Mouse (Mus musculus) hindbrain, embryonic 14.5 days (tissue): ENCODE measurements around the gene Trpm5. TPM values are rescaled to one million over a fixed set of nuclear protein-coding genes. Genes with fewer than 3 reads are reported as not detected.

Experiments used
- ATAC-seq: fragments of 200-750 bp; cut with Nextera tagmentation; 2 replicates; pipeline ENCODE4 v1.8.0; 2017; ENCODE audit warnings: moderate number of reproducible peaks, mild to moderate bottlenecking, moderate TSS enrichment, moderate library complexity; ENCODE audit not compliant: low FRiP score
- DNase-seq: peaks from one replicate; pipeline ENCODE4 v3.0.0-alpha.2; 2015; ENCODE audit warnings: low spot score
- H3K27ac ChIP-seq: fragments of 300-500 bp; sonication (generic); 2 replicates; pipeline ENCODE4 v1.5.1; 2014; ENCODE audit warnings: mild to moderate bottlenecking, moderate library complexity
- H3K27me3 ChIP-seq: fragments of 300-500 bp; sonication (generic); 2 replicates; pipeline ENCODE4 v1.6.1; 2014; ENCODE audit warnings: mild to moderate bottlenecking, low read length, mixed read lengths; ENCODE audit not compliant: control insufficient read depth, insufficient read depth
- H3K36me3 ChIP-seq: fragments of 300-500 bp; sonication (generic); replicated peaks from 2 replicates; pipeline ENCODE4 v1.6.1; 2014; ENCODE audit not compliant: control insufficient read depth, insufficient read depth
- H3K4me1 ChIP-seq: fragments of 300-500 bp; sonication (generic); replicated peaks from 2 replicates; pipeline ENCODE4 v1.6.1; 2014; ENCODE audit warnings: antibody characterized with exemption, low read length, mixed read lengths; ENCODE audit not compliant: control insufficient read depth, insufficient read depth
- H3K4me2 ChIP-seq: fragments of 300-500 bp; sonication (generic); replicated peaks from 2 replicates; pipeline ENCODE4 v1.6.1; 2014; ENCODE audit warnings: mild to moderate bottlenecking, moderate library complexity
- H3K4me3 ChIP-seq: fragments of 300-500 bp; sonication (generic); replicated peaks from 2 replicates; pipeline ENCODE4 v1.5.1; 2014; ENCODE audit warnings: mild to moderate bottlenecking, low read length
- H3K9ac ChIP-seq: fragments of 300-500 bp; sonication (generic); 2 replicates; pipeline ENCODE4 v1.6.1; 2014
- H3K9me3 ChIP-seq: fragments of 300-500 bp; sonication (generic); 2 replicates; pipeline ENCODE4 v1.6.1; 2016; ENCODE audit warnings: low read length; ENCODE audit not compliant: control insufficient read depth
- WGBS: fragments of 180-500 bp; shearing (Covaris S2); extraction: QIAGEN DNeasy Blood & Tissue Kit; methylation state at CpG from one replicate; pipeline ENCODE4 v1.1.7; 2014; 5-methylcytosine and 5-hydroxymethylcytosine counted together
- polyA plus RNA-seq: library from polyadenylated mRNA; unstranded; fragments of >200 nt; fragmentation: Nextera tagmentation; extraction: Ambion mirVana; gene quantifications from 2 replicates; pipeline ENCODE4 v1.2.1, GENCODE M21; 2014

Gene Trpm5
- polyA plus RNA-seq, 1 experiment from 2014 or later, result 2.3 TPM

DNA sequence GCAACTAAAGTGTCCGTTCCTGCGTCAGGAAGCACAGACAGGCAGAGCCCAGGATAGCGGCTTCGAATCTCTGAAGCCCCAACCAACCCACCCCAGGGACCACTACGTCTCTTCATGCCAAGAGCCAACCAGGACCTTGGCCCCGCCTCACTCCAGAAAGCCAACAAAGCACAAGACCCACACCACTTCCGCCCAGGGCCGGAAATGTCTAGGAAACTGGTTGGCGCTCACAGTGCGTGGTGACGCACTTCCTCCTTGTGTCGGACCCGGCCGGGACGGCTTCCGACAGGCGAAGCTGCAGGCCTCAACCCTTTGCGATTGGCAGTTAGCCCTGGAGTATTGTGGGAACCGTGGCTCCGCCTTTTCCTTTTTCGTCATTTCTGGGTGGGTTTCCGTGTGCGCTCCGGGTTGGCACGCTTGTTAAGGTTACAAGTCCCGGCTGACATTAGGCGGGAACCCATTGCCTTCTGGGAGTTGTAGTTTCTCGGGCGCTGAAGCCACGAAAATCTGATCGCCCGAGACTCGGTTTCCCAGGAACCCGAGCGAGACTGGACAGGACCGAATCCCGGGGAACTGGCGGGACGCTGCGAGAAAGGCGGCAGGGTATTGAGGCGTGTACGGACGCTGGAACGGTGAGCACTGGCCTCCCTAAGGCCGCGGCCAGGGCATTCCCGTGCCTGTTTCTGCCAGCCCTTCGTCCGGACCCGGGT, 25.4 kb downstream of the Trpm5 start, which contains the start of gene Tssc4:
Gene Tssc4, plus strand, starts transcription at position 368 of the 710 bp plus-strand sequence.
- DNase-seq, result peak; percentile 100

GRCm38 (mm10) chr7:143068316-143068881, 26.0 kb downstream of the Trpm5 start:
- WGBS, result 40% methylated on average over 13 of the region's 13 CpGs
- H3K4me3 ChIP-seq, result peak overlapping the region; percentile 29
- DNase-seq (peak; percentile 42), ATAC-seq (peak; percentile 1)
- H3K9ac ChIP-seq, result peak overlapping the region; percentile 54
- peak overlapping the region; percentile 95 for H3K27ac ChIP-seq
- H3K4me2 ChIP-seq, result peak overlapping the region; percentile 59
- H3K36me3 ChIP-seq, result peaks cover 50% of the 10 kb centered on the region
- peaks cover 22% of the 10 kb centered on the region for H3K4me1 ChIP-seq
- no peaks in the 10 kb centered on the region for H3K9me3 ChIP-seq
- no peaks in the 10 kb centered on the region for H3K27me3 ChIP-seq

More for the DNA sequence above, 25.4 kb downstream of the Trpm5 start, which contains the start of gene Tssc4:
- Histone ChIP-seq H3K9ac (peak within 1 kb of the TSS; percentile 93), H3K4me2 (peak within 1 kb of the TSS; percentile 99), H3K27ac (peak within 1 kb of the TSS; percentile 95), H3K4me1 (peaks cover 22% of the 10 kb centered on the region), H3K36me3 (peaks cover 44% of the 10 kb centered on the region), H3K27me3 (no peaks in the 10 kb centered on the region), H3K4me3 (peak within 1 kb of the TSS; percentile 78), H3K9me3 (no peaks in the 10 kb centered on the region)
- WGBS, result under 1% methylated on average over 51 of the region's 51 CpGs
- peak; percentile 97 for ATAC-seq

DNA sequence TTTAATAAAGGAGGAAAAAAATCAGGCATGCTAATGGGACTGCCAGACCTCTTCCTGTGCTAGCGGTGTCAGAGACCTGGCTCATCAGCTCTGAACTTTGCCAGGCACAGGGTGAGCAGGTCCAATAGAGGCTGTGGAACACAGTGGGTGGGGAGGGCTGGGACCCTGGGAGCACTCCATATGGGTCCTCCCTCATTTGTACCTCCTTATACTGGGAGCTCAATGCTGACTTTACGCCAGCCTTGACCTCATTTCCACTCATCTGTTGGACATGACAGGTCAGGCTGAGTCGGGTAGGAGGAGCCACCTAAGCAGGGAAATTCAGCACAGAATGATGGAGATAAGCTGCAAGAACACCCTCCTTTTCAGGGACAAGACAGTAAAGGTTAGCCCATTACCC, 26.5 kb downstream of the Trpm5 start:
- ATAC-seq (no peak), DNase-seq (no peak)
- H3K9me3 ChIP-seq, result no peaks in the 10 kb centered on the region
- H3K27ac ChIP-seq, result peak overlapping the region; percentile 95
- no peaks in the 10 kb centered on the region for H3K27me3 ChIP-seq
- 75% methylated on average over 3 of the region's 3 CpGs for WGBS
- H3K36me3 ChIP-seq, result peaks cover 55% of the 10 kb centered on the region
- H3K4me1 ChIP-seq, result peaks cover 22% of the 10 kb centered on the region
- H3K4me3 ChIP-seq, result peak overlapping the region; percentile 29
- peak overlapping the region; percentile 54 for H3K9ac ChIP-seq
- peak overlapping the region; percentile 59 for H3K4me2 ChIP-seq

DNA sequence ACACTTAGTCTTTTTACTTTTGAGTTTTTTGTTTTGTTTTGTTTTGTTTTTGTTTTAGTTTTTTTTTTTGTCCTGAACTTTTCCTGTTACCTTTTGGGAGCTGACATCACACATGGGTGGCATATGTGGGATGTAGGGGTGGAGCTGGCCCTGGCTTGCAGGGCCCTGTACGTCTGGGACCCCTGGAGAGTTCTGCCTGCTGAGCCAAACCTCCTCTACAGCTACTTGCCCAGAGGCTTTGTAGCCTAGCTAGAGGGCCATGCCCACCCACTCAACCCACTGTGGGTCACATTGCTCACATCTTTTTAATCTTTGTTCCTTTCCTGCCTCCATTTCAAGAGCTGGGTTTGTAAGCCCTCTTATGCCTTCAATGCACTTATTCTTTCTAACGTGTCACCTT, 27.0 kb downstream of the Trpm5 start:
- H3K4me2 ChIP-seq, result peak overlapping the region; percentile 59

DNA sequence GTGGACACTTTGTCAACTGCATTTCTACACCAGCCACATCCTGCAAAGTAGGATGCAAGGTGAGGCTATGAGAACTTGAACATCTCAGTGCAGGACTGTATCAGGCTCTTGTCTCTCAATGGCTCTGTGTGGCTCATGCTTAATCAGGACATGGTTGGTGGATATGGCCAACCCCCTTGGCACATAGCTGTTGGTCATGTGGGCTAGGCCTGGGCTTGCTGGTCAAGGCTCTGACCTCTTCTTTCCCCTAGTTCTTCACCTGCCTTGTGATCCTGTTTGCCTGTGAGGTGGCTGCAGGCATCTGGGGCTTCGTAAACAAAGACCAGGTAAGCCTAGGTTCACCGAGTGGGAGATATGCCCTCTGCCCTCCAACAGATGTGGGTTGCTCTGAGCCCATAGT, 28.8 kb downstream of the Trpm5 start:
- Histone ChIP-seq H3K27ac (no peak overlapping the region), H3K9me3 (no peaks in the 10 kb centered on the region), H3K27me3 (no peaks in the 10 kb centered on the region), H3K36me3 (peaks cover 66% of the 10 kb centered on the region), H3K4me3 (no peak overlapping the region), H3K9ac (no peak overlapping the region), H3K4me1 (peaks cover 19% of the 10 kb centered on the region), H3K4me2 (no peak overlapping the region)
- WGBS, result 98% methylated on average over 2 of the region's 2 CpGs
- DNase-seq (no peak), ATAC-seq (no peak)

More for the DNA sequence above, 27.0 kb downstream of the Trpm5 start:
- ATAC-seq (no peak), DNase-seq (no peak)
- WGBS, result 62% methylated on average over 2 of the region's 2 CpGs
- Histone ChIP-seq H3K27ac (peak overlapping the region; percentile 95), H3K9ac (0 out of 2 replicates have a peak overlapping the region, but pooled peaks have one; percentile 54), H3K36me3 (peaks cover 60% of the 10 kb centered on the region), H3K4me1 (peaks cover 22% of the 10 kb centered on the region), H3K4me3 (no peak overlapping the region), H3K27me3 (no peaks in the 10 kb centered on the region), H3K9me3 (no peaks in the 10 kb centered on the region)

GRCm38 (mm10) chr7:143064226-143064625, 30.2 kb downstream of the Trpm5 start:
- H3K27ac ChIP-seq, result no peak overlapping the region
- DNase-seq (no peak), ATAC-seq (no peak)

DNA sequence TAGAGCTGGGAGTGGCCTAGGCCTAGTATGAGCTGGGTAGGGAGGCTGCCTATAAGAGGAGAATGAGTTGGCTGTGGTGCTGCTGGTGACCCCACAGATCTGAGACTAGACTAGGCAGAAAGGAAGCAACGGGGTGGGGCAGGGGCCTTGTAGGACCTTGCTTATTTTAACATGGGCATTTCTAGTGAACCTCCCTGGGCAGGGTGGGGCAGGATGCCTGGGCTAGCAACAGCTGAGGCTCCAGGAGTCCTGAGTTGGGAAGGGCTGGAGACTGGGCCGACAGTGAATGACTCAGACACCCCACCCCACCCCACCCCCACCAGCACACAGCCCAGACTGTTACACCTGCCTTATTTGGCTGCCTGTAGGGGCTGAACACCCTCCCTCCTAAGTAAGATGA, 31.7 kb downstream of the Trpm5 start:
- Histone ChIP-seq H3K36me3 (peaks cover 63% of the 10 kb centered on the region), H3K9ac (no peak overlapping the region), H3K4me2 (no peak overlapping the region), H3K4me3 (no peak overlapping the region), H3K27me3 (no peaks in the 10 kb centered on the region), H3K4me1 (peaks cover 6% of the 10 kb centered on the region), H3K9me3 (no peaks in the 10 kb centered on the region), H3K27ac (no peak overlapping the region)
- DNase-seq (no peak), ATAC-seq (no peak)
- WGBS, result 100% methylated on average over 2 of the region's 2 CpGs

More at GRCm38 (mm10) chr7:143064226-143064625, 30.2 kb downstream of the Trpm5 start:
- no peak overlapping the region for H3K4me3 ChIP-seq
- no peaks in the 10 kb centered on the region for H3K27me3 ChIP-seq
- H3K4me1 ChIP-seq, result peaks cover 11% of the 10 kb centered on the region
- no peaks in the 10 kb centered on the region for H3K9me3 ChIP-seq
- whole genome bisulfite sequencing, result 19% methylated on average over 6 of the region's 6 CpGs
- no peak overlapping the region for H3K4me2 ChIP-seq
- H3K9ac ChIP-seq, result no peak overlapping the region
- peaks cover 66% of the 10 kb centered on the region for H3K36me3 ChIP-seq

GRCm38 (mm10) chr7:143059202-143059870, 35.1 kb downstream of the Trpm5 start:
- ATAC-seq (no peak), DNase-seq (no peak)
- Histone ChIP-seq H3K9me3 (no peaks in the 10 kb centered on the region), H3K27me3 (no peaks in the 10 kb centered on the region), H3K36me3 (peaks cover 29% of the 10 kb centered on the region), H3K4me3 (no peak overlapping the region), H3K9ac (no peak overlapping the region), H3K4me2 (no peak overlapping the region), H3K27ac (peak overlapping the region; percentile 40; the same call in 1 of the 2 replicates), H3K4me1 (peaks cover 25% of the 10 kb centered on the region; the same call in 1 of the 2 replicates)
- WGBS, result 75% methylated on average over 5 of the region's 5 CpGs

DNA sequence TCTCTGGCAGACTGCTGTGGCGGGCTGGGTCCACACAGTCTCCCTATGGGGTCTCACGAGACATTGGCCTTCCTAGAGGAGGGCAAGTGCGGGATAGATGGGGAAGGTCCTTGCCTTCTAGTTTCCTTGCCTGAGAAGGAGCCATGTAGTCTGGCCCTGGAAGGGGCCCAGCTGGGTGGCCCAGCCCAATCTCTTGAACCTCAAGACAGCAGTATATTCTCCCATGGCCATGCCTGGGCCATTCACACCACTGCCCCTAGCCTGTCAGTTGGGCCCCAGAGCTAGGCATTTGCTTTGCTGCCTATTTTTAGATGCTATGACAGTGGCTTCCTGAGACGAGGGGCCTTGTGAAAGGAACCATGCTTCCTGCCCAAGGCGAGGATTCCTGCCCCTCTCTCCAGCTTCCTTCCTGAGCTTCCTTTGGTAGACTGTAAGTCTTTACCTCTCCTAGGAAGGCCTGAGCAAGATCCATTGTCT, 36.2 kb downstream of the Trpm5 start:
- Histone ChIP-seq H3K27me3 (no peaks in the 10 kb centered on the region), H3K36me3 (peaks cover 18% of the 10 kb centered on the region), H3K4me2 (no peak overlapping the region), H3K4me1 (peaks cover 32% of the 10 kb centered on the region), H3K9ac (no peak overlapping the region), H3K9me3 (no peaks in the 10 kb centered on the region), H3K4me3 (no peak overlapping the region), H3K27ac (0 out of 2 replicates have a peak overlapping the region, but pooled peaks have one; percentile 24)
- 80% methylated on average over 5 of the region's 5 CpGs for WGBS
- ATAC-seq (no peak), DNase-seq (no peak)
